Mouse (Mus musculus) gastrocnemius, adult 2 months (tissue): ENCODE measurements around the gene Sema3c. TPM values are rescaled to one million over a fixed set of nuclear protein-coding genes. Genes with fewer than 3 reads are reported as not detected.
"Not testable (repeated sequence)": the region's sequence is repeated elsewhere in the genome, so short reads cannot be mapped to it uniquely, and the experiment has no call there.

Source experiments
- DNase-seq: peaks from one replicate; pipeline ENCODE4 v3.0.0; 2022
- H3K27ac ChIP-seq: fragments of 200-600 bp; 2 replicates; pipeline ENCODE4 v1.8.1; 2022; ENCODE audit warnings: mild to moderate bottlenecking
- H3K4me3 ChIP-seq: fragments of 200-600 bp; 2 replicates; pipeline ENCODE4 v1.8.1; 2022; ENCODE audit warnings: mild to moderate bottlenecking, moderate library complexity
- CTCF ChIP-seq: fragments of 200-600 bp; IDR thresholded peaks from 2 replicates; pipeline ENCODE4 v1.8.1; 2022; ENCODE audit warnings: antibody characterized with exemption, mild to moderate bottlenecking, moderate library complexity
- intact Hi-C: fragments of 180-260 bp; cut with DNase I; formaldehyde crosslinking; loops from one replicate; pipeline ENCODE4 v1.15.1; 2025
- long read RNA-seq, 2 experiments: library from polyadenylated mRNA; stranded (forward); transcript quantifications; one replicate each; pipeline ENCODE4 v2.0.0; 2021
- total RNA-seq, 2 experiments: library from RNA; stranded (reverse); gene quantifications; 2 replicates each; pipeline ENCODE4 v1.2.3; 2021

Sema3c gene
- 10 to 100 TPM; 48.1 to 59.1 TPM for total RNA-seq
- long read RNA-seq, experiment 1, full-length matches to known transcripts: 52 of 56 reads
- long read RNA-seq, experiment 1, partial matches to known transcripts: 3 of 56 reads
- long read RNA-seq, experiment 1, other reads (novel, unspliced or antisense): 1 of 56 reads
- long read RNA-seq, experiment 2, full-length matches to known transcripts: 28 of 31 reads
- long read RNA-seq, experiment 2, partial matches to known transcripts: 2 of 31 reads
- long read RNA-seq, experiment 2, other reads (novel, unspliced or antisense): 1 of 31 reads

DNA sequence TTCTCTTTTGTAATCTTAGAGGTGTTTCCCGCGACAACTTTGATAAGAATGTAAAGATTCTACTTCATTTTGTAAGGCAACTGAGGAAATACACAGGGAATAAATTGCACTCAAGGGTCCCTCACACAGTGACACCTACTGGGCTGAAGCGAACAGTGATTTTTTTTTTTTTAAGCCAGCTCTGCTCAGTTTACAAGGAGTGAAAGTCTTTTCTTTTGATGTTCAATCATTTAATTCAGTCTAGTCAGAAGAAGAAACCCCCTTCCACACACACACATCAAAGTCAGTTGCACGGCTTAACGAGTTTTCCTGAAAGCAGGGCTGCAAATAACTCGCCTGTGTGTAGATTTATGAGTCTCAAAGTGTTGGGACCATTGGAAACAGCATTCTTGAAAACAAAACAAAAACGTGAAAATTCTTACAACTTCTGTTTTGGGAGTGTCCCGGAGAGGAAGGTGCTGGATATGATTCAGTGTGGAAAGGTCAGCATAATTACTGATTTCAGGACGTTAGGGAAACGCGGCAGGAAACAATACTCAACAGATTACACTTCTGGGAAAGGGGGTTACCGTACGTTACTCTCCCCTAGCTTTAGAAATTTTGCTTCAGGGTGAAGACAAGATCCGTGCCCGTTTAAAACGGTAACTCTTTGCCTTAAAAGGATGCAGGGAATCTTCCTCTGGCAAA lies at the start of gene Sema3c:
Sema3c (plus strand) TSS at position 588 of the 687 bp plus-strand sequence.
- no peak for DNase-seq
- H3K4me3 ChIP-seq: peak within 1 kb of the TSS; percentile 88

DNA sequence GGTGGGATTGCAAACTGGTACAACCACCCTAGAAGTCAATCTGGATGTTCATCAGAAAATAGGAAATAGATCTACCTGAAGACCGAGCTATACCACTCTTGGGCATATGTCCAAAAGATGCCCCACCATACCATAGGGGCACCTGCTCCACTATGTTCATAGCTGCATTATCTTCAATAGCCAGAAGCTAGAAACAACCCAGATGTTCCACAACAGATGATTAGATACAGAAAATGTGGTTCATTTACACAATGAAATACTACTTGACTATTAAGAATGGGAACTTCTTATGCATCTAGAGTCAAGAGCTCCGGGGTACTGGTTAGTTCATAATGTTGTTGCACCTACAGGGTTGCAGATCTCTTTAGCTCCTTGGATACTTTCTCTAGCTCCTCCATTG lies 42.9 kb upstream of the Sema3c start:
- DNase-seq, intact Hi-C loops, H3K27ac ChIP-seq, H3K4me3 ChIP-seq: not testable (repeated sequence)

More for the DNA sequence above, at the start of gene Sema3c:
- H3K27ac ChIP-seq: peak within 1 kb of the TSS; percentile 94
- intact Hi-C loops: loop anchor here (5.0 kb wide), 1 partner anchor 193 kb away; no protein-coding TSS in a partner anchor
- peak; percentile 65 for TF ChIP-seq CTCF

DNA sequence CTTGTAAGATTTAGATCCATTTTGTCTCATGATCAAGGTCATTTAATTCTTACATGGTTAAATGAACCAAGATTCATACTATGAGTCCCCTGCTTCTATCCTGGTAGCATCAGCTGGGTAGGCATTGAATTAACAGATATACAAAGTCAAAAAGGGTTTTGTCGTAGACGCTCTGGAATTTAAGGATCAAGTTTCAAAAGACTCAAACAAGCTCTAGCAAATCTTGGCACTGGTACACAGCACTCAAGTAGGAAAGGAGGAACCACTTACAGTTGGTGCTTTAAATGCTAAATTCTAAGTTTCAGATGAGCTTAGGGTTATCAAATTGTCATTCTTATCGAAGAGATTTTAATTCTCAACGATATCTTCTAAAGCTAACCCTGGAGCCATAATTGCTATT lies 30.9 kb upstream of the Sema3c start:
- DNase-seq: no peak
- no peak overlapping the region for H3K27ac ChIP-seq
- no peak overlapping the region for H3K4me3 ChIP-seq
- TF ChIP-seq CTCF: no peak
- intact Hi-C loops: no loop called here

DNA sequence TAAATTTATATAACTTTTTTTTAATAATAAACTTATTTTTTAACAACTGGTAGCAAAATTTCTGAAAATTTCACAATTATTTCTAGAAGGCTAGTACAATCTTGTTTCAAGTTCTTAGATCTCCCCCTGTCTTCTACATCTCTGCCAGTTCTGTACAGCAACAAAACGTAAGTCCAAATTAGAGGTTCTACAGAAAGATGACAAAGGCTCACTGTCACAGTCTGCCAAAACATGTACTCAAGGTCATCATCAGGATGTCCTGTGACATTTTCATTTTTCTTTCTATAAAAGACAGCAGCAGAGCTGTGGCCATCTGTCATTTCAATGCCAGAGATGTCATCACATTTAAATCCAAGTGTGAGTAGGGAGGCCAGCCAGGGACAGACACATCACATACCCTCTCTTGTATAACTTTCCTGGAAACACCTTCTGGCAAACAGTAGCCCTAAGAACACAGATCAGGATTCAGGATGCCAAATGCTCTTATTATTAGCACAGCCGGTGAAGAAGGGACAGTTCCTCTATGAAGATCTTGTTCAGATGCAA lies 29.1 kb upstream of the Sema3c start:
- DNase-seq: no peak
- intact Hi-C loops: no loop called here
- no peak for TF ChIP-seq CTCF
- no peak overlapping the region for H3K27ac ChIP-seq
- no peak overlapping the region for H3K4me3 ChIP-seq

DNA sequence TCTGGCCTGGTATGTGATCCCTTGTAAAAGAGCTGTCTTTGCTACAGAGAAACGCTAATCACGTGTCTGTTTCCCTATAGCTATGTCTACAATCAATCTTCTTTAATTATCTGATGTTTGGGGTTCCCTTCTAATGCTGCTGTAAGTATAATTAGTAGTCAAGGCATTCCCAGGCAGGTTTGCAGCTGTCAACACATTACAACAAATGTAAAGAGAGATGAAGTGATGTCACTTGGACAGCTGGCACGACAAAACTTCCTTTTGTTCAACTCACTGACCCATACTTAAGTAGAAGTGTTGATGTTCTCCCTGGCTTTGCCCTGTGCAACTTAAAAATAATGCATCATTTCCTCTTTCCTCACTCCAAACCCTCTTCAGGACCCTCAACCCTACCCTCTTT lies 22.4 kb upstream of the Sema3c start:
- DNase-seq: no peak
- H3K27ac ChIP-seq: no peak overlapping the region
- intact Hi-C loops: no loop called here
- no peak overlapping the region for H3K4me3 ChIP-seq
- no peak for TF ChIP-seq CTCF

DNA sequence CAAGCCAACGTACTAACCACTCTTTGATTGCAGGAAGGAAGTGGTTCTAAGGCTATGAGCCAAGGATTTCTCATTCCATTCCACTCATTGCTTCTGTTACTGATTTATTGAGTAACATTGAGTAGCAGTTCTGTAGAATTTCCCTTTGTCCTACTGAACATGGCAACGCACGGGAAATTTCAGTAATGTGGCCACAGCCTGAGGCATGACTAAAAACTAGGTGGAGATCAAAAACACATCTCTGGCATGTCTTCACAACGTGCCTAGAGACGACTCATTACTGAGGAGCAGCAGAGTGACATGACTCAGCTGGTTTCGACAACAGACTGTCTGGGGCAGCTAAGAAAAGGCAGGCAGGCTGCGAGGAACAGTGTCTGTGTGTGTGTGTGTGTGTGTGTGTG lies 18.0 kb upstream of the Sema3c start:
- intact Hi-C loops: no loop called here
- Histone ChIP-seq H3K4me3 (no peak overlapping the region), H3K27ac (no peak overlapping the region)
- DNase-seq: peak; percentile 34
- TF ChIP-seq CTCF: no peak

DNA sequence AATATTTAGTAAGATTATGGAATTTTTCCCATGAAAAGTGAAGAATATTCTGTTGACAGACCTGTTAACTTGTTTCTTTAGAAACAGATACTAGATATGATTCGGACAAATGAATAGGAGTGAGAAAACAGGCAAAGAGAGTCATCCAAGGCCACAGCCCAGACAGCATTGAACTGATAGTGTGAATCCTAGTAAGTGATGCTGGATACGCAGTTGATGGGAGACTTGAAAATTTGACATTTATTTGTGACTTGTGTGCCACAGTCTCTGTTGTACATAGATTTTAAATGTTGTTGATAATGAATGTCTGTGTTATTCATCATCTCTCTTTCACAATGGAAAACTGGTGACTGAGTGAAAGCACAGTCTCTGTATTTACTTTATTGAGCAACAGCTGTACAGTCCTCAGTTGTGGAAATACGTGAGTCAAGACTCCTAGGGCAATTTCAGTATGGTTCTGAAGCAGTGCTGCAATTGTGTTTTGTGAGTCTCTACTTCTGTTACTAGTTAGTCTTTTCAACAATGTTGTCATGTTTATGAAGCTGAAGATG lies 17.3 kb upstream of the Sema3c start:
- no peak for TF ChIP-seq CTCF
- no peak overlapping the region for H3K4me3 ChIP-seq

DNA sequence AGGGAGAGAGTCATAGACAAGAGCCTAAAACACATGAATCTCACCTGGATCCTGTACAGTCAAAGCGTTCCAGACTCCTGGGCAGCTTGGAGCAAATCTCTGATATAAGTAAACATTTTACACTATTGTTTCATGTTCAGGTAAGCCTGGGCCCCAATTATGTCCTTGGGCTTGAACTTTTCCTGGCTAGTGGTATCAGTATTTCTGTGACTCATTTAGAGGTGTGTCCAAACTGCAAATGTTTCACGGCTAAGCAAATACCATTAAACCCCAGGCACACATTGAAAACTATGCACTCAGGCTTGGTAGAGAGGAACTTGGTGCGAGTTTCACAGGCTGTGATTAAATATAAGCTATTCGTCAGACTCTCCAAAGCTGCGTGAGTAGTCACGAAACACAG lies 2.5 kb upstream of the Sema3c start:
- Histone ChIP-seq H3K4me3 (no peak overlapping the region), H3K27ac (no peak overlapping the region)
- no peak for TF ChIP-seq CTCF
- DNase-seq: no peak
- intact Hi-C loops: loop anchor here (5.0 kb wide), 1 partner anchor 196 kb away; no protein-coding TSS in a partner anchor

More for the DNA sequence above, 17.3 kb upstream of the Sema3c start:
- DNase-seq: no peak
- H3K27ac ChIP-seq: no peak overlapping the region
- intact Hi-C loops: no loop called here

DNA sequence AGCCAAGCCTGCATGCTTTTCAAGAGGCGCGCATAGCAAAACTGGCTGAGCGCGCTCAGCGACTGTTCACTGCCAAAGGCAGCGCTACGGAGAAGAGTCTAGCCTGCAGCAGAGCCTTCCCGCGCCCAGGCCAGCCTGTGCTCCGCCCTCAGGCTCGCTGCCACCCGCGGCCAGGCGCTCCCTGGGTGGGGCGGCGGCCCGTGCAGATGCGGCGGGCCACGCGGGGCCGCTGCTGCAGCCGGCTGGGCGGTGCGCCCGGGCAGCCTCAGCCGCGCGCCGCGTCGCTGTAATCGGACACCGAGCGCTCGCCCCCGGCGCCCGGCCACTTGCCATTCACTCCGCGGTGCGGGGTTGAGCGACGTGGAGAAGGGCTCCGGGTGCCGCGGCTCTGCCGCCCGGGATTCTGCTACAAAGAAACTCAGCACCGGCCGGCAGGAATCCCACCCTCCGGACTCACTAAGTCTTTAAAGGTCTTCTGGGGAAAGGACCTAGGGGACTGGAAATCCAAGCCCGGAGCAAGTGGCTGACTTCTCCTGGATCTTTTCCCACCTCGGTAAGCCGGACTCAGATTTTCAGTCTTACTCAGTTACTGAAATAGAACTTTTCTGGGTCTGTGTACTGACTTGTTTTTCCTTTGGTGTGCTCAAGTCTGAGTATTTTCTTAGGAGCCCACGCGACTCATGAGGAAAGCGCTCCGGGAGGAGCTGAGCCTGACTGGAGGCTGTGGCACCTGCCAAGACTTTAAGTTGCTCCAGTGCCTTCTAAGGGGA lies 517 bp downstream of the Sema3c start:
- peak; percentile 36 for TF ChIP-seq CTCF
- intact Hi-C loops: loop anchor here (5.0 kb wide), 2 partner anchors 113 to 193 kb away; no protein-coding TSS in a partner anchor
- peak; percentile 94 for DNase-seq
- Histone ChIP-seq H3K27ac (peak overlapping the region; percentile 94), H3K4me3 (peak overlapping the region; percentile 88)

DNA sequence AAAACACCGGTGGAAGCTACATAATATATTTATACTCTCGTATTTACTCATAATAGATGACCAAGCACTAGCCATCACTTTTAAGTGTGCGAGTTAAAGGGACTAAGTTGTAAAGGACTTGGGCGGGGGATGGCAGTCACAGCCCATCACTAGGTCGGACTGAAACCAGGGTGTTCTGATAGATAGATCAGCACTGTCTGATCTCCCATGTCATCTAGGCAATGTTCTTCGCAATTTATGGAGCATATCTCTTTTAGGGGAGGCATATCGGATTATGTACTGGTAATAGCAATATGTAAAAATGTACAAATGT lies 1.1 kb downstream of the Sema3c start:
- TF ChIP-seq CTCF: no peak
- Histone ChIP-seq H3K27ac (peak overlapping the region; percentile 94), H3K4me3 (peak overlapping the region; percentile 88)
- no peak for DNase-seq
- intact Hi-C loops: loop anchor here (5.0 kb wide), 1 partner anchor 112 kb away; no protein-coding TSS in a partner anchor

DNA sequence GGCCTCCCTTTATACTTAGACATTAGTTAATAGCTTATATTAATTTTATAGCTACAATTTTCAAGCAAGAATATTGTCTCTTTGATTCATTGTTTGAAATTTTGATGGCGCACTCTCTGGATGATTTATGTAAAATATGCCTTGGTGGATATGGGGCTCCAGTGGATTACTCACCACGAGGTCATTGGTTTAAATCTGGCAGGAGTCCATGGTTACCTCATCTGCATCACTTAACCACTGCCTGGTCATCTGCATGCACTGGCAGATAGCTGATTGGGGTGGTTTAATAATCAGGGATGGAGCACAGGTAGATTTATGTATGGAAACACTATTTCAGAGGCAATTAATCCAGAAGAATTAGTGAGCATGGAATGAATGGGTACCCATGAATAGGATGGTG lies 2.0 kb downstream of the Sema3c start:
- intact Hi-C loops: loop anchor here (5.0 kb wide), 1 partner anchor 111 kb away; no protein-coding TSS in a partner anchor
- TF ChIP-seq CTCF: no peak
- H3K4me3 ChIP-seq: peak overlapping the region; percentile 88
- peak; percentile 22 for DNase-seq
- H3K27ac ChIP-seq: peak overlapping the region; percentile 94

DNA sequence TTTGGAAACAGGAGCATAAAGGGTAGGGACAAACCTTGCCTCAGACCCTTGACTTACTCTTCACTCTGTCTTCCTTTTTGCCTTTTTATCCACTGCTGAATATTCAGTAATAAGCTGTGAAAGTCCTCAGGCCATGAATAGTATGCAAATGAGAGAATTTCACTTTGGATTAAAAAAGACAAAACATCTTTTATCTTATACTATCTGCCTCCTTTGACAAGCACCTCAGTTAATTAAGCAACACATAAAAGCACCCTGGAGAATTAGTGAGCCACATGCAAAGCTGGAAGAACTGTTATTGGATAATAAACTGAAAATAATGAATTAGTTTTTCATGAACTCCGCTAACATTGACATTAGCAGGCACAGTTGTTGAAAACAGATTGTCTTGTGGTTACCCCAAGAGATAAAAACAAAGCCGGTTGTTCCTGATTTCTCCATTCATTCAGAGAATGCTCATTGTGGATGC lies 8.0 kb downstream of the Sema3c start:
- no peak for DNase-seq
- Histone ChIP-seq H3K27ac (peak overlapping the region; percentile 9), H3K4me3 (no peak overlapping the region)
- intact Hi-C loops: no loop called here
- no peak for TF ChIP-seq CTCF
